Mouse (Mus musculus) small intestine, adult 2 months (tissue): ENCODE measurements around the gene Tgoln1. TPM values are rescaled to one million over a fixed set of nuclear protein-coding genes. Genes with fewer than 3 reads are reported as not detected.

Experiments
- H3K27ac ChIP-seq: fragments of 200-500 bp; 2 replicates; pipeline ENCODE4 v1.5.1; 2012; ENCODE audit warnings: low read depth, low read length, control low read depth, inconsistent platforms; ENCODE audit not compliant: insufficient read depth
- H3K27me3 ChIP-seq: fragments of 200-500 bp; 2 replicates; pipeline ENCODE4 v1.6.1; 2012; ENCODE audit warnings: mild to moderate bottlenecking, moderate library complexity, low read length, inconsistent platforms; ENCODE audit not compliant: control insufficient read depth, insufficient read depth
- H3K36me3 ChIP-seq: fragments of 200-500 bp; 2 replicates; pipeline ENCODE4 v1.6.1; 2012; ENCODE audit warnings: mild to moderate bottlenecking, low read length, control low read depth, inconsistent platforms; ENCODE audit not compliant: control insufficient read depth, insufficient read depth
- H3K4me1 ChIP-seq: fragments of 200-500 bp; 2 replicates; pipeline ENCODE4 v1.6.1; 2012; ENCODE audit warnings: low read length, inconsistent platforms, mixed read lengths; ENCODE audit not compliant: control insufficient read depth, insufficient read depth, insufficient read length
- H3K4me3 ChIP-seq: fragments of 200-500 bp; 2 replicates; pipeline ENCODE4 v1.5.1; 2012; ENCODE audit warnings: low read depth, mild to moderate bottlenecking, control low read depth, inconsistent platforms, low read length, moderate library complexity
- CTCF ChIP-seq: fragments of 200-500 bp; IDR thresholded peaks from 2 replicates; pipeline ENCODE4 v1.5.1; 2012; ENCODE audit warnings: low read depth, mild to moderate bottlenecking, control low read depth, inconsistent platforms, low read length, moderate library complexity, mixed read lengths; ENCODE audit not compliant: insufficient replicate concordance, insufficient read length; ENCODE audit errors: extremely low read depth
- POLR2A ChIP-seq: fragments of 200-500 bp; IDR thresholded peaks from 2 replicates; pipeline ENCODE4 v1.6.1; 2012; ENCODE audit warnings: low read depth, mild to moderate bottlenecking, control low read depth, inconsistent platforms, low read length, moderate library complexity
- WGBS: fragments of 180-500 bp; shearing (Covaris S2); methylation state at CpG from one replicate; pipeline ENCODE4 v1.1.7; 2018; 5-methylcytosine and 5-hydroxymethylcytosine counted together
- polyA plus RNA-seq: library from polyadenylated mRNA; depleted of rRNA; stranded (reverse); fragments of >200 nt; gene quantifications from 2 replicates; pipeline ENCODE4 v1.2.3, GENCODE M21; 2012

The Tgoln1 gene
- polyA plus RNA-seq, 1 experiment, result 24.1 TPM

DNA sequence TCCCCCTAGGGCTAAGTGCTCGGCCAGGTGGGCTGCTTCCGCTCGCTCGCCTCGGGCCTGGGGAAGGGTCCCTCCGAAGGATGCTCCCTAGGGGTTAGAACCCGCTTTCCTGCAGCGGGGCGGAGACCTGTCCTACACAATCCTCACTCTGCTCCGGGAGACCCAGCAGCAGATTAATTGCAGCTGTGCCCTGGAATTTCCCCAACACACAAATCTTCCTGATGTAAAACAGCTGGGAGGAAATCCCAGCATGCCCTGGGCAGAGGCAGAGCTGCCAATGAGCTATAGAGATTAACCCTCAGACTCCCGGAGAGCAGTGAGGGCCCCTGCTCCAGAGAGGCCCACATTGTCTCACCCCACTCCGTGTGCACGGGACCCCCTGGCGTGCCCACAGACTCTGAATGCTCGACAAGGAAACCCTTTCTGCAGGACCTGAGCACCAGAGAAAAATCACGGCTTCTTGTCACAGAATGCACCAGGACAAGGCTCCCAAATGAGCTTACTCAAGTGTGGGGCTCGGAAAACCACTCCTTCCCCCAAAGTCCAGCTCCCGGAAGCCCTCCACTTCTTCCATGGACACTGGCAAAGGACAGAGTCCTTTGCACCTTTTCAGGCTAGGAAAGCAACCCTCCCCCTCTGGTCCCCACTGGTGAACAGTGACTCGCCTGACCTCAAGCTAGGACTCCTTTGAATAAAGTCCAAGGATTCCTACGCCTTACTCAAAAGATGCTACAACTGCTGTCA, 38.7 kb upstream of the Tgoln1 start:
- H3K4me1 ChIP-seq, result peaks cover 3% of the 10 kb centered on the region
- no peaks in the 10 kb centered on the region for H3K36me3 ChIP-seq
- TF ChIP-seq POLR2A (no peak), CTCF (no peak)
- WGBS, result 44% methylated on average over 20 of the region's 20 CpGs
- H3K4me3 ChIP-seq, result peak overlapping the region; percentile 28
- no peaks in the 10 kb centered on the region for H3K27me3 ChIP-seq
- H3K27ac ChIP-seq, result no peak overlapping the region

DNA sequence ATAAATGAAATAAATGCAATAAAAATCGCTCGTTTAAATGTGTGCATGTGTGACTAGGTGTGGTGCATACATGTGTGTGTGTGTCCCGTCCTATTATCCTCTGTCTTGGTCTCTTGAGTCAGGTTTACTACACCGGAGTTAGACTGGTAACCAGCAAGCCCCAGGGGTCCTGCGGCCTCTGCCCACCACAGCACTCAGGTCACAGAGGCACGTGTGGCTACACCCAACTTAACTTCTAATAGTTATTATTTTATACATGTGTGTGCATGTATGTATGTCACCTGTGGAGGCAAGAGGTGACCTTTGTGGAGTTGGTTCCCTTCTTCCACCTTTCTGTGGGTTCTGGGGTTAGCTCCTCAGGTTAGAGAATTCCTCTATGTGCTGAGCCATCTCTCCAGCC, 37.6 kb upstream of the Tgoln1 start:
- no peaks in the 10 kb centered on the region; the same call in none of the 2 replicates for H3K4me1 ChIP-seq
- no peaks in the 10 kb centered on the region for H3K27me3 ChIP-seq
- H3K27ac ChIP-seq, result no peak overlapping the region
- TF ChIP-seq CTCF (no peak), POLR2A (no peak)
- H3K4me3 ChIP-seq, result no peak overlapping the region
- WGBS, result 87% methylated on average over 6 of the region's 6 CpGs
- H3K36me3 ChIP-seq, result no peaks in the 10 kb centered on the region

DNA sequence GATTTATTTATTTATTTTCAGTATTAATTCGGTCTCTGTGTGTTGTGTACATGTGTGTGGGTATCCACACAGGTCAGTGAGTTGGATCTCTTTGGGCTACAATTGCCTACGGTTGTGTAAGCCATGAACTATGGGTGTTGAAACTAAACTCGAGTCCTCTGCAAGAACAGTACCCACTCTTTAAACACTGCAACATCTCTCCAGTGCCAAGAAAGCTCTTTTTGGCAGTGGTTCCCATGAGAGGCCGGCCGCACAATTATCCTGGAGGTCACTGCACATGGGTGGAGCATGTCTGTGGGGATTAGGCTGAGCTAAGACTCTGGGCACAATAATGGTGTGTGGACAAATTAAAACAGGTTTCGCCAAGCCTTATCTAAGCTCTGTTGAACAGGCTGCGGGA, 36.6 kb upstream of the Tgoln1 start:
- no peak for TF ChIP-seq POLR2A
- TF ChIP-seq CTCF, result no peak
- no peak overlapping the region for H3K27ac ChIP-seq
- 61% methylated on average over 7 of the region's 7 CpGs for WGBS

DNA sequence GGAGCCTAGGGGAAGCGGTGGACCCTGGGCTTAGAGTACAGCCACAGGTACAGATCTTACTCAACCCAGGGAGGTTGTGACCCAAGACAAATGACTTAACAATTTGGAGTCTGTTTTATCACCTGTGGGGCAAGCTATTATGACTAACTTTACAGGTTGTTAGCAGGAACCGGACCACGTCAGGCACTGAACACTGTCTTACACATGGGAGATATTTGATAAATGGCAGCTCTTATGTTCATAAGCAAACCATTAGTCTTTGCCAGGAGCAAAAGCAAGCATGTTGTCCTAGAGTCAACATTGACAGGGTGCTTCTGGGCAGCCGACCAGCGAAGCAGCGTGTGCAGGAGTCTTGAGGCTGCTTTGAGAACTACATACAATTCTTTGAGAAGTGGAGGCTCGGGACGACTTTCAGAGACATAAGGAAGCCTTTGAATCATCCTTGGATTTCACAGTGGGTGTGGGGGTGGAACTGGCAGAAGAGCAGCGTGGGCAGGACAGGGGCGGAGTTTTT, 33.6 kb upstream of the Tgoln1 start:
- TF ChIP-seq POLR2A, result no peak
- Histone ChIP-seq H3K27ac (no peak overlapping the region), H3K4me1 (no peaks in the 10 kb centered on the region; the same call in 1 of the 2 replicates), H3K4me3 (no peak overlapping the region), H3K36me3 (no peaks in the 10 kb centered on the region), H3K27me3 (no peaks in the 10 kb centered on the region)
- WGBS, result 49% methylated on average over 10 of the region's 10 CpGs

More for the DNA sequence above, 36.6 kb upstream of the Tgoln1 start:
- Histone ChIP-seq H3K4me3 (no peak overlapping the region), H3K36me3 (no peaks in the 10 kb centered on the region), H3K4me1 (no peaks in the 10 kb centered on the region; the same call in none of the 2 replicates), H3K27me3 (no peaks in the 10 kb centered on the region)

DNA sequence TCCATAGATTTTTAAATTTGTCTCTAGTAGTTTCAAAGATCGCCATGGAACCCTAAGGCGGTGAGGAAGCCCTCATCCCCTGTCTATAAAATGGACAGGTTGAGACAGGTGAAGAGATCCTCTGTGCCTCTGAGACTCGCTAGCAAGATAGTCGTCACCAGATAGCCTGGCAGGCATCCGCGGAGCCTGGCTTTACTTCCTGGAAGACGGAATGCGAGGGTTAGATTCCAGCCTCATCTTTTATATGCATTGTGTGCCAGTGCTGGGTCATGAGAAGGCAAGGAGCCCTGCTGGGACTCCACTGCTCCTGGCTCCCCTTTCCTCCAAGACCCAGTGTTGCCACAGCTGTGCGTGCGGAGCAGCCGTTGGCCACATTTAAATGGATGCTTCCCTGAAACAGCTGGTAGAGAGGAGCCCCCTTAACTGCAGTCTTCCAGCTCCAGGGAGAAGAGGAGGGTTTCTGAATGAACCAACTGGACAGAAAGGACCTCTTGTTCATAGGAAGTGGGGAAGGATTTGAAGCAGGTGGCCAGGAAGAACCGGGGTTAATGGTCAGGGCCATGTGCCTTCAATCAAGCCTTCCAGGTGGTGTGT, 31.3 kb upstream of the Tgoln1 start:
- H3K4me3 ChIP-seq, result no peak overlapping the region
- H3K27me3 ChIP-seq, result no peaks in the 10 kb centered on the region
- H3K4me1 ChIP-seq, result no peaks in the 10 kb centered on the region
- no peaks in the 10 kb centered on the region for H3K36me3 ChIP-seq
- H3K27ac ChIP-seq, result no peak overlapping the region
- TF ChIP-seq CTCF (no peak), POLR2A (no peak)
- whole genome bisulfite sequencing, result 75% methylated on average over 12 of the region's 12 CpGs

DNA sequence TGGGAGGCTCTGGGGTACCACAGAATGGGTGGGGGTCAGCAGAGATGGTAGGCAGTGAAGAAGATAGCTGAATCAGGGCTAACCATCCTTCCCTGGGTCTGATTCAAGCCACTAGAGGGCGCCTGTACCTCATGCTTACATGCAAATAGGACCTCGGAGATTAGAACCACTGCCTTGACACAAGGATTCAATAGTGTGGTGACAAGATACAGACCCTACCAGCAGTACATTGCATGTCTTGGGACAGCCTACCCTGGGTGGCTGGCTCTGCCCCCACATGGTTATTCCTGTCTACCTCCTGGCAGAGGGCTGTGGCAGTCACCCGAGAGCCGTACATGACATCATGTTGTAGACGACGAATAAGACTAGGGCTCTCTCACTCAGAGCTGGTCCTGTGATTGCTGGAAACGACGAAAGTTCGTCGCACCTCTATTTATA, 30.6 kb upstream of the Tgoln1 start:
- no peaks in the 10 kb centered on the region for H3K4me1 ChIP-seq
- TF ChIP-seq POLR2A, result no peak
- peak; percentile 47; the same call in 1 of the 2 replicates for TF ChIP-seq CTCF
- H3K36me3 ChIP-seq, result no peaks in the 10 kb centered on the region
- no peaks in the 10 kb centered on the region for H3K27me3 ChIP-seq
- no peak overlapping the region for H3K4me3 ChIP-seq
- H3K27ac ChIP-seq, result no peak overlapping the region
- 52% methylated on average over 10 of the region's 10 CpGs for WGBS

DNA sequence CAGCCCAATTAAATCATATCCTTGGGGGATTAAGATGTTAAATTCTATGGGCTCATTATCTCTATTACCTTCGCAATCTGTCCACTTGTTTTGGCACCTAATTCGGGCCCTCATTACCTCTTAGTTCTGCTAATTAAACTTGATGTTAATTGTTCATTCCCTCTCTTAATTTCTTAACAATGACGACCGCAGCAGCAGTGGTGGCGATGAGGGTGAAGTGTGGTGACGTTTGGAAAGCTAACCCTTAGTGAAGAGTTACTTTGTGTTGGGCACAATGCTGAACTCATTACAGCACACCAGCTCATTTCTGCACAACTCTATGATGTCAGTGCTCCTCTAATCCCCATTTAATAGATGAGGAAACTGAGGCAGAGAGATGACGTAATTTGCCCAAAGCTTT, 28.6 kb upstream of the Tgoln1 start:
- Histone ChIP-seq H3K36me3 (no peaks in the 10 kb centered on the region), H3K27me3 (no peaks in the 10 kb centered on the region), H3K4me3 (no peak overlapping the region), H3K4me1 (no peaks in the 10 kb centered on the region), H3K27ac (no peak overlapping the region)
- no peak for TF ChIP-seq CTCF
- TF ChIP-seq POLR2A, result no peak
- WGBS, result 84% methylated on average over 7 of the region's 7 CpGs
